Mouse (Mus musculus): ENCODE measurements around the gene Abca6.

Abca6 gene

GRCm38 (mm10) chr11:110196561-110197306, 54.8 kb downstream of the Abca6 start:
- DNase-seq (ENCODE audit: low read depth, low spot score): no peak

GRCm38 (mm10) chr11:110195310-110195709, 56.3 kb downstream of the Abca6 start:
- DNase-seq (ENCODE audit: low read depth, low spot score): no peak

- no peak for DNase-seq (ENCODE audit: low read depth, low spot score)
These were observed 80.4 kb downstream of the Abca6 start for GRCm38 (mm10) chr11:110171212-110171611.

GRCm38 (mm10) chr11:110167459-110168251, 83.9 kb downstream of the Abca6 start, which contains the start of gene Abca9:
Abca9 (minus strand) TSS chr11:110168196.
- no peak for DNase-seq (ENCODE audit: low read depth, low spot score)

- DNase-seq (ENCODE audit: low read depth, low spot score): no peak
These were observed 85.8 kb downstream of the Abca6 start for GRCm38 (mm10) chr11:110165822-110166221.

- no peak for DNase-seq (ENCODE audit: low read depth, low spot score)
These were observed 86.2 kb downstream of the Abca6 start for GRCm38 (mm10) chr11:110165409-110165808.

GRCm38 (mm10) chr11:110157059-110157458, 94.5 kb downstream of the Abca6 start:
- DNase-seq (ENCODE audit: low read depth, low spot score): no peak

- DNase-seq (ENCODE audit: low read depth, low spot score): no peak
These were observed 95.6 kb downstream of the Abca6 start for GRCm38 (mm10) chr11:110155985-110156384.

- DNase-seq (ENCODE audit: low read depth, low spot score): no peak
These were observed 103.9 kb downstream of the Abca6 start for GRCm38 (mm10) chr11:110147640-110148039.

- DNase-seq (ENCODE audit: low read depth, low spot score): no peak
These were observed 106.2 kb downstream of the Abca6 start for GRCm38 (mm10) chr11:110145421-110145820.

- DNase-seq (ENCODE audit: low read depth, low spot score): no peak
These were observed 120.8 kb downstream of the Abca6 start for GRCm38 (mm10) chr11:110130760-110131159.

Measured in retina, postnatal 7 days (tissue).